Mouse (Mus musculus): ENCODE measurements around the gene Incenp.

DNA sequence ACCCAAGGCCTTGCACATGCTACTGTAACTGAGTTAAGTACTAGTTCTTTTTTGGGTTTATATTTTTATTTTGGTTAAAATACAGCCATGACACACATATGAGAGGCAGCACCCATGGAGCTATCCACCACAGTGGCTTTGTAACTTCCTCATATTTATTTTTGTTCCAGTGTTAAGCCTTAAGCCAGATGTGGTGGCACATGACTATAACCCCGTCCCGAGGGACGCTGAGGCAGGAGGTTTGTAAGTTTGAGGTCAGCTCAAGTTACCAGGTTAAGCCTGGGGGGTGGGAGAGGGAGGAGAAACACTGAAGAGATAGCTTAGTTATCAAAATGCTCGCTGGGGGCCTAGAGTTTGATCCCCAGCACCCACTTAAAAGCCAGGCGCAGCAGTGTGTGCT lies 37.2 kb upstream of the Incenp start:
- TF ChIP-seq CTCF (IDR thresholded peaks at IDR 0.05; ENCODE audit: low read depth) (no peak), EP300 (optimal IDR thresholded peaks at IDR 0.05) (no peak)
